Mouse (Mus musculus) gonadal fat pad, adult 2 months (tissue): ENCODE results near the gene Golga5. TPM values are rescaled to one million over a fixed set of nuclear protein-coding genes. Genes with fewer than 3 reads are reported as not detected.

Source experiments
- DNase-seq: peaks from one replicate; pipeline ENCODE4 v3.0.0-alpha.2; 2012; ENCODE audit warnings: low read depth
- polyA plus RNA-seq: library from polyadenylated mRNA; depleted of rRNA; stranded (reverse); fragments of >200 nt; gene quantifications from 2 replicates; pipeline ENCODE4 v1.2.3, GENCODE M21; 2012; rRNA removed

Golga5 gene
- polyA plus RNA-seq, 1 experiment, result 22.8 TPM

DNA sequence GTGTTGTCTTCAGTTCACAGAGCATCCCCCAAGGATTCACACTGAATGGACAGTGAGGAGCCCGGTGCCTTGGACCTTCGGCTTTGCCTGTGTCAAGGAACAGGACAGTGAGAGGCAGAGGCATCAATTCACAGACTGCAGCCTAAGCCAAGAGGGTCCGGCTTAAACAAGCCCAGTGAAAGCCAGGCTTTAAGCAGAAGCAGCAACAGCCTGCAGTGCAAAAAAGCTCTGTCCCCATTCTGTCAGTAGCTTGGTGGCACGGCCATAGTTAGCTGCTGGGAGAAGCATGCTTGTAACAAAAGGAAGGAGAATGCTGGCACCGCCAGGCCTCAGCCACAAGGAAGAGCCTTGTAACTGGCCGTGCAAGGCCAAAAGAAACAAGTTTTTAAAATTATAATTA, 45.2 kb downstream of the Golga5 start:
- no peak for DNase-seq

DNA sequence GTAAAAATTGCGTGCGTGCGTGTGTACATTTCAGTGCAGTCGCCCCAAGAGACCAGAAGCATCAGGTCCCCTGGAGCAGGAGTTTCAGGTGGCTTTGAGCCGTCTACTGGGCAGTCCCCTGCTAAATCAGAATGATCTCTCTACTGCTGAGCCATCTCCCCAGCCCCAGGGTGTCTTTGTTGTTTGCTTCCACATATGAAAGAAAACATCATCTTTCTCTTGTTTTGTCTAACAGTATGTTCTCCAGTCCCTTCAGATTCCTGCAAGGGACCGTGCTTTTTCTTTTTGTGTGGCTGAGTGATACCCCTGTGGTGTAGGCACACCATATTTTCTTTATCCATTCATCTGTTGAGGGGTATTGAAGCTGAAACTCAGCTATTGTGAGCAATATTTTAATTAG, 45.8 kb downstream of the Golga5 start:
- DNase-seq, result no peak

DNA sequence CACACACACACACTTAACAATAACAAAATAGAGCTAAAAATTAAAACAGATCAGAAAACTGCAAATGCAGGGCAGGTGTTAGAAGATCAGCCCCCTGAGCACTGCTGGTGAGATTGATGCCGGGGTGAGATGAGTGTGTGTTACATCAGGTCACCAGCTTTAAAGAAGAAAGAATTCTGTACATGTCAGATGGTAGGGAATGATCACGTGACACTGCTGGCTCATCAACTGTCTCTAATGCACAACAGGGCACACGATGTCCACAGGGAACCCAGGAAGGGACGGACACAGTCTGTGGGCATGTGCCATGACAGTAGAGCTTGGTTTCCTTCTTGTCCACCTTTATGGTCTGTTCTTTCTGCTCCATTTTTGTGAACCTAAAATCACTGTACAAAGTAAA, 47.2 kb downstream of the Golga5 start:
- no peak for DNase-seq

DNA sequence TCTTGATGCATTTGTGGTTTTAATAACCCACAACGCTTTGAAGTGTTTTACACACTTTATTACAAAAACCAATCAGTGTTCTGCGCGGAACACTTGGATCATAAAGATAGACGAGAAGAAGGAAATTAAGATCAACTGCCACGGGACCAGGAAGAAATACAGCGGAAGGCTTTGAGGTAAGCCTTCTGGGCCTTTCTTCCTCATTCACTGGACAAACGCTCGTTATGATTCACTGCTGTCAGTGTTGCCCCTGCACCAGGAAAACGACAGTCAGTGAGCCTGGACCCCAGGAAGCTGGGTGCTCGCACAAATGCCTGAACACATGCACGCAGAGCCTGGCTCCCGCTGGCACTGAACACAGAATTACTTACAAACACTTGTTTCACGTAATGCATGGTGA, 48.7 kb downstream of the Golga5 start:
- DNase-seq, result no peak

DNA sequence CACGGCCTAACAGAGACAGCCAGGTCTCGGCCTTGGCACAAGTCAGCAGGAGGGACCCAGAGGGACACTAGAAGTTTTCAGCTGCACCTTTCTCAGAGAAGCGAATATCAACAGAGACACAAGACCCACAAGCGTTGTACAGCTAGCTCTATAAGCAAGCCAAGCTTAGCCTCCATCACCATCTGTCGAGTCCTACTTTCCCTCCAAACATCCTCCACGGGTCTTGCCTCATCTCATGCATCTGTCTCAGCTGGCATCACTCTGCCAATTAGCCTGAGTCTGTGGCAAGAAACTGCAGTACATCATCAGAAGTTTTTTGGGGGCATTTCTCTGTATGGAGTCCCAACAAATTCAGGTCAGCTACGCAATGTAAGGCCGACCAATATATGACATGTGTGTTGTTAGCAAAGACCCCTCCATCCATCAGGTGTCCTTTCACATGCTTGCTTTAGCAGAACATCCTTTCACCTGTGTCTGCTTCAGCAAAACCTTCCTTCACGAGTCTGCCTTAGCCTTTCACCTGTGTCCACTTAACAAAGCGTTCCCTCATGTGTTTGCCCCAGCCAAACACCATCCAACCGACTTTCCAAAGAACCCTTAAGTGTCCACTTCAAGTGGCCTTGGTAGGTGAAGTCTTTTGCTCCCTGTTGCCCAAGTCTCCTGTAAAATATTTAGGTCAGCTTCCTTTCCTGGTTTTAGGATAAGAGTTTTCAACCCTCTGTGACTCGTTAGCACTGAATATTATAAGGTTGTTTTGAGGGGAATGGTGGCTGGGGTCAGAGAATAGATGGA, 51.2 kb downstream of the Golga5 start:
- no peak for DNase-seq

DNA sequence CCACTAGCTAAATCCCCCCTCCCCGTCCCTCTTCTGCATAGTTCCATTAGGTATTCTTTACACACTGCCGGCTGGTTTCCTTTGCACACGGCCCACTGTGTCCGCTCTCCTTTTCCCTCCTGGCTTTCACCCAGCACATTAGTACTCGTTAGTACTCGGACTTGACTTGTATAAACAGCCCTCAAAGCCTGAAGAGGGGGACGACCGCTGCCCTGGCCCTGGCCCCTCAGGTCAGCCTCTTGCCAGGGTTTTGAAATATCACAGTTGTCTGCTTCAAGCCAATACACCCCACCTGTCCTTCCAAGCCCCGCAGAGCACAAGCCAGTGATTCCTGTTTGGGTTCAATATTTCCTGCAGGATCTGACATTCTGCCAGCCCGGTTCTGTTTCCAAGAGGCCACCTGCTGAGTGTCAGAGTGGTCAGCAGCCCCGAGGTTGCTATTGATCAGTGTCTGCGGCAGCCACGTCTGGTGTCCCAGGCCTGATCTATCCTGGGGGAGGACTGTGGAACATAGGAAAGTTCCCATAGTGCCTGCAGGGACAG, 52.9 kb downstream of the Golga5 start:
- no peak for DNase-seq

DNA sequence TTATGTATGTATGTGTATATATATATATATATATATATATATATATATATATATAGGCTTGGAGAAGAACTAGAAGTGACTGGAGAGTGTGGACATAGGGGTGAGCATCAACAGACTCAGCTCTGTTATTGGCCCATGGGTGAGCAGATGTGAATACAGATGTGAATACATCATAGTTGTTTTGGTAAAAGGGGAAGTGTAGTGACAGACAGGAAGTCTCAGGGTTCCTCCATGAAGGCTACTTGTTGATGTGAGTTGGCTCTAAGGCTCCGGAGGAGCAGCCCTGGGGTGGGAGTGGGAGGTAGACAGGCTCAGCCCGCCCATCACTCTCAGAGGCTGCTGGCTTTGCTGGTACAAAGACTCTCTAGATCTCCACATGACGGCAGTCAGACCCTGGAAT, 55.3 kb downstream of the Golga5 start:
- no peak for DNase-seq

DNA sequence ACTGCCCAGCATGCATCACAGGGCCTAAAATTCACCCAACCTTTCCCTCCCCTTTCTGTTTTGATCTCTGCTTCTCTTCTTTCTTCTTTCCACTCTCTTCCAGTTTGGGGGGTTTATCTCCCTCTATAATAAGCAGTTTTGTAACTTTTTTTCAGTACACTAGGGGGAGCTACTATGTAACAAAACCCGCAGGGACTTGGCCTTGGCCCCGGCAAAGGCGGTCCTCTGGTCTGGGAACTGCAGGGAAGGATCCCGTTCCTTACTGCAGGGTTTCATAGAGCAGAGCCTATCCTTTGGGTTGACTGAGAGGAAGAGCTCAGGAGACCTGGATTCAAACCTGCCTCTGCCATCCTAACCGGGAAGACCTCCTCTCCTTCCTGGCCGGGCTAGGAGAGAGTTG, 55.8 kb downstream of the Golga5 start:
- no peak for DNase-seq

DNA sequence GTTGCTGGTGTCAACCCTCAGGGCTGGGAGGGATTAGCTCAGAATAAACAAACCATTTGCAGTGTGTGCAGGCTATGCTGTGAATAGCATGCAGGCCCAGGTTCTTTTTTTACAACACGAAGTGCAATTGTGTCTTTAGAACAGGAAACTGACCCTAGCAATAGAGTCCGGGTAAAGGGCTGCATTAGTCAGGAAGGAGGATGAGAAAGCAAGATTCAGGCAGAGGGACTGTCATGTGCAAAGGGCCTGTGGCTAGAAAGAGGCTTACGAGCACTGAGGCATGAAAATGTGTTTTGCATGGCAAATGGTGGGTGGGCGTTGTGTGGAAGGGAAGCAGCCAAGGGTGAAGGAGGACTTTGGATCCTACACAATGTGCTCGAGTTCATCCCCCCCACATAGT, 59.1 kb downstream of the Golga5 start:
- DNase-seq, result no peak

DNA sequence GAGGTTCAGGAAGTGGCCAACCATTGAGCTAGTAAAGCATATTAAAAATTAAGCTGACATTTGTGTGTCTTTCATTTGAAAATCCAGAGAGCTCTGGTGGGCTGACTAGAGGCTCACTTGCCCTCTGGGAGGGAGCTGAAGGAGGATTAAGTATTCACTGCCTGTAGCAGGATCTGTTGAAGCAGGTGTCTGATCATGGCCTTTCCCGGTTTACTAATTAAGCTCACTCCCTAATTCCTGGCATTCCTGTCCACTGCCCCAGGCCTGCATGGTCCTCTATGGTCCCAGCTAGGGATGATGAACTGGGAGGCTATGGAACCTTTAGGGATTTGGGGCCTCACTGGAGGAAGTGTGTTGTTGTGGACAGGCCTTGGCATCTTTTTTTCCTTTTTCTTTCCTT, 66.9 kb downstream of the Golga5 start:
- DNase-seq, result no peak

DNA sequence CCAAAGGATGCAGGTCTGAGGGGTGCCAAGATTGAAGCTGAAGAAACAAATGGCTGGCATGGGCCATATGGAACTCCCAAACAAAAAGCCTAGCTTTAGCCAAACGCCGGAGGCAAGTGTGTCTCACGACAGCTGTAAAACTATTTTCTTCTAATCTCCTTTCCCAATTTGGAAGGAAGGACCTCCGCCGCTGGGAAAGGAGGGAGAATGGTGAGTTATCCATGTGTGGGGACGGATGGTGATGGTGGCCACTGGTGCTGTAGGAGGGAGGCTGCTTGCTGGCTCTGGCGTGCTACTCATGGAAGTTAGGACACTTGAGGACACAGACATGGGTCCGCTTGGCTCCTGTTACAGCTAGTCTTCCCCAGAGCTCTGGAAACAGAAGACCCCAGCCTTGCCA, 71.3 kb downstream of the Golga5 start:
- no peak for DNase-seq

DNA sequence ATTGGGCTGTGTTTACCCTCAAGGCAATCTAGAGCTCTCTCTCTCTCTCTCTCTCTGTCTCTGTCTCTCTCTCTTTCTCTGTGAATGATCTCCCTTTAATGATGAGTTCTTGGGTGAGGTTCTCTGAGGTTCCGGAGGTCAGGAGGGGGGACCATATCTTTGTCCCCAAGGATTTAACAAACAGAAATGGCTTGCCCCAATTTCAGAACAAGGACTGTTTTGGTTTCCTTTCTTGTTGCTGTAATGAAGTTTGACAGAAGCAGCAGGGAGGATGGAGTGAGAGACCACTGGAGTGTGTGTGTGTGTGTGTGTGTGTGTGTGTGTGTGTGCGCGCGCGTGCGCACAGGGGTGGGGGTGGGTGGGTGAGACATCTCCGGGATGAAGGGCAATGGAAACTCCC, 72.2 kb downstream of the Golga5 start:
- DNase-seq, result no peak

DNA sequence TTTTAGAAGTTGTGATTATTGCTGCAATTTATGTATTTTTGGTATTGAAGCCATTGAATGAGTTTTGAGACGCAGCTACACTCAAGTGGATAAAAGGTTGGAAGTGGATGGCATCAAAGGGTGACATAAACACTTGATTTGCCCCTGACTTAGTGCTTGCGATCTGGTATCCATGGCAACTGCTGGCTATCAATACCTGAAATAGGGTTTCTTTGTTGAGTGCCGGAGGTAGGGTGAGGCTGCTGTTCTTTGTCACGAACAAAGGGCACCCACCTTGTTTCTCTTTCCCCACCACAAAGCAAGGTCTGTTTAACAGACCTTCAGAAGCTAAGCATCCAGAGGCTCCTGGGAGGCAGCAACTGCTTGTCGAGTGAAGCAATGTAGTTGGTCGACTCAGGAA, 76.2 kb downstream of the Golga5 start:
- no peak for DNase-seq

Other genes with a start within 250 kb of the Golga5 start
- gene Rin3, start 186.1 kb upstream of the Golga5 start, polyA plus RNA-seq, result 6.9 and 11.2 TPM in 2 replicates
- gene Lgmn, start 29.3 kb upstream of the Golga5 start, polyA plus RNA-seq, result 128 and 155 TPM in 2 replicates
- 0.19 and 0.26 TPM in 2 replicates for gene Chga, start 85.8 kb downstream of the Golga5 start, polyA plus RNA-seq
- 71.0 and 81.2 TPM in 2 replicates for gene Itpk1, start 235.8 kb downstream of the Golga5 start, polyA plus RNA-seq